9 mouse cellular contexts compared by ENCODE assay signal in genomic region chr9:66988888-66989414, GRCm38 (mm10). TPM values are rescaled to one million over a fixed set of nuclear protein-coding genes. Genes with fewer than 3 reads are reported as not detected.
A peak's percentile ranks its signal among the peaks of the same experiment; 100 is the strongest.
DNase-seq lines count a peak whose midpoint lies in the region; ATAC-seq lines count a peak whose summit lies in the region.
"Had no signal": no experiment of that assay in that cellular context is flagged by ENCODE, and none has a peak within 500 bp of the region (broad histone marks: within the 10 kb centered on the region; RNA-seq: fewer than 3 reads in every experiment).

No protein-coding gene starts in this region.

- no peak overlapping the region for H3K9ac ChIP-seq in embryonic facial prominence, embryonic 15.5 days
- no peak overlapping the region for H3K9ac ChIP-seq in kidney, embryonic 14.5 days (ENCODE audit: low read depth, low read length)
- H3K9ac ChIP-seq in midbrain, embryonic 15.5 days = no peak overlapping the region
- H3K9ac ChIP-seq: hindbrain, embryonic 15.5 days had no signal

- H3K4me2 ChIP-seq in embryonic facial prominence, embryonic 15.5 days (replicated peaks) = no peak overlapping the region
- H3K4me2 ChIP-seq in kidney, embryonic 14.5 days (replicated peaks; ENCODE audit: low read depth, low read length) = no peak overlapping the region
- no peak overlapping the region for H3K4me2 ChIP-seq in midbrain, embryonic 15.5 days
- H3K4me2 ChIP-seq: hindbrain, embryonic 15.5 days had no signal

- intact Hi-C loops in heart, postnatal 25 days (cut with DNase I) = no loop called here

- H3K4me3 ChIP-seq in heart, embryonic 10.5 days = no peak overlapping the region
- no peak overlapping the region for H3K4me3 ChIP-seq in embryonic facial prominence, embryonic 15.5 days (replicated peaks)
- no peak overlapping the region for H3K4me3 ChIP-seq in kidney, embryonic 14.5 days (ENCODE audit: low read length)
- no peak overlapping the region for H3K4me3 ChIP-seq in midbrain, embryonic 15.5 days
- H3K4me3 ChIP-seq: hindbrain, embryonic 15.5 days had no signal

- peaks cover 38% of the 10 kb centered on the region for H3K4me1 ChIP-seq in heart, embryonic 10.5 days
- H3K4me1 ChIP-seq in embryonic facial prominence, embryonic 15.5 days = peaks cover 32% of the 10 kb centered on the region
- H3K4me1 ChIP-seq in kidney, embryonic 14.5 days (ENCODE audit: control insufficient read depth, insufficient read depth, low read length) = peaks cover 9% of the 10 kb centered on the region
- no peaks in the 10 kb centered on the region for H3K4me1 ChIP-seq in midbrain, embryonic 15.5 days
- H3K4me1 ChIP-seq: hindbrain, embryonic 15.5 days had no signal

- no peaks in the 10 kb centered on the region for H3K9me3 ChIP-seq in heart, embryonic 10.5 days
- H3K9me3 ChIP-seq in embryonic facial prominence, embryonic 15.5 days (replicated peaks) = no peaks in the 10 kb centered on the region
- no peaks in the 10 kb centered on the region for H3K9me3 ChIP-seq in kidney, embryonic 14.5 days (ENCODE audit: control insufficient read depth, low read length)
- H3K9me3 ChIP-seq in midbrain, embryonic 15.5 days = no peaks in the 10 kb centered on the region
- H3K9me3 ChIP-seq: hindbrain, embryonic 15.5 days had no signal

- H3K36me3 ChIP-seq in heart, embryonic 10.5 days = no peaks in the 10 kb centered on the region
- no peaks in the 10 kb centered on the region for H3K36me3 ChIP-seq in embryonic facial prominence, embryonic 15.5 days
- no peaks in the 10 kb centered on the region for H3K36me3 ChIP-seq in kidney, embryonic 14.5 days (ENCODE audit: control insufficient read depth, insufficient read depth, low read length)
- no peaks in the 10 kb centered on the region for H3K36me3 ChIP-seq in midbrain, embryonic 15.5 days (replicated peaks)
- H3K36me3 ChIP-seq: hindbrain, embryonic 15.5 days had no signal

- DNase-seq in heart, embryonic 10.5 days (ENCODE audit: low spot score) = no peak
- no peak for DNase-seq in heart, postnatal 25 days (ENCODE audit: low spot score)
- DNase-seq in lung, postnatal 14 days = peak; percentile 60
- no peak for DNase-seq in retina, postnatal 1 day
- no peak for DNase-seq in layer of hippocampus, adult 11-12 months (ENCODE audit: low spot score)

- WGBS in heart, embryonic 10.5 days = 32% methylated on average over 6 of the region's 6 CpGs
- WGBS in embryonic facial prominence, embryonic 15.5 days = 15% methylated on average over 6 of the region's 6 CpGs
- WGBS in kidney, embryonic 14.5 days = 35% methylated on average over 6 of the region's 6 CpGs
- 59% methylated on average over 6 of the region's 6 CpGs for WGBS in midbrain, embryonic 15.5 days

- ATAC-seq in embryonic facial prominence, embryonic 15.5 days (ENCODE audit: insufficient number of reproducible peaks, low FRiP score, low TSS enrichment, low read depth) = peak; percentile 78
- peak; percentile 60 for ATAC-seq in kidney, embryonic 14.5 days (ENCODE audit: low FRiP score, low TSS enrichment)
- no peak for ATAC-seq in midbrain, embryonic 15.5 days (replicated peaks)

- peak overlapping the region; percentile 63; the same call in 1 of the 2 replicates for H3K27ac ChIP-seq in heart, embryonic 10.5 days
- H3K27ac ChIP-seq in embryonic facial prominence, embryonic 15.5 days (replicated peaks) = peak overlapping the region; percentile 86
- H3K27ac ChIP-seq in kidney, embryonic 14.5 days (ENCODE audit: low read depth, low read length) = peak overlapping the region; percentile 93
- no peak overlapping the region for H3K27ac ChIP-seq in midbrain, embryonic 15.5 days
- H3K27ac ChIP-seq: hindbrain, embryonic 15.5 days had no signal

- H3K27me3 ChIP-seq in heart, embryonic 10.5 days (ENCODE audit: insufficient read depth, poor library complexity, severe bottlenecking) = no peaks in the 10 kb centered on the region
- H3K27me3 ChIP-seq in embryonic facial prominence, embryonic 15.5 days = no peaks in the 10 kb centered on the region
- no peaks in the 10 kb centered on the region for H3K27me3 ChIP-seq in kidney, embryonic 14.5 days (ENCODE audit: control insufficient read depth, insufficient read depth, low read length)
- no peaks in the 10 kb centered on the region for H3K27me3 ChIP-seq in midbrain, embryonic 15.5 days (replicated peaks)
- H3K27me3 ChIP-seq: hindbrain, embryonic 15.5 days had no signal

RNA-seq across cellular contexts. Expression of gene Lactb, which starts 13.7 kb away (rescaled TPM):
- polyA plus RNA-seq in heart, embryonic 10.5 days (2016; fragmentation: Nextera tagmentation; extraction: Ambion mirVana) = 10.1 and 11.4 TPM in 2 replicates
- 10 to 100 TPM; 21.2 to 22.5 TPM for total RNA-seq in heart, postnatal 25 days (2021)
- polyA plus RNA-seq in embryonic facial prominence, embryonic 15.5 days (2015; fragmentation: Nextera tagmentation; extraction: Ambion mirVana) = 8.5 and 9.1 TPM in 2 replicates
- 20.6 and 23.4 TPM in 2 replicates for polyA plus RNA-seq in kidney, embryonic 14.5 days (2014; fragmentation: Nextera tagmentation; extraction: Ambion mirVana)
- polyA plus RNA-seq in midbrain, embryonic 15.5 days (2015; fragmentation: Nextera tagmentation; extraction: Ambion mirVana) = 10.8 and 11.2 TPM in 2 replicates

RNA-seq across cellular contexts. Expression of gene Rps27l, which starts 43.1 kb away (rescaled TPM):
- polyA plus RNA-seq in heart, embryonic 10.5 days (2016; fragmentation: Nextera tagmentation; extraction: Ambion mirVana) = 626 and 705 TPM in 2 replicates
- total RNA-seq in heart, postnatal 25 days (2021) = 100 to 1,000 TPM; 180 to 195 TPM
- 616 and 650 TPM in 2 replicates for polyA plus RNA-seq in embryonic facial prominence, embryonic 15.5 days (2015; fragmentation: Nextera tagmentation; extraction: Ambion mirVana)
- polyA plus RNA-seq in kidney, embryonic 14.5 days (2014; fragmentation: Nextera tagmentation; extraction: Ambion mirVana) = 724 and 1,042 TPM in 2 replicates
- polyA plus RNA-seq in midbrain, embryonic 15.5 days (2015; fragmentation: Nextera tagmentation; extraction: Ambion mirVana) = 179 and 197 TPM in 2 replicates
